Mouse (Mus musculus) thymus, adult 2 months (tissue): ENCODE measurements around the gene Rab42. TPM values are rescaled to one million over a fixed set of nuclear protein-coding genes. Genes with fewer than 3 reads are reported as not detected.

Experiments used
- DNase-seq: peaks from one replicate; pipeline ENCODE4 v3.0.0; 2021
- H3K27ac ChIP-seq: fragments of 200-500 bp; 2 replicates; pipeline ENCODE4 v1.5.1; 2012; ENCODE audit warnings: low read length, control low read depth; ENCODE audit not compliant: control insufficient read depth, insufficient read depth
- H3K27me3 ChIP-seq: fragments of 200-500 bp; 2 replicates; pipeline ENCODE4 v1.6.1; 2012; ENCODE audit warnings: mild to moderate bottlenecking, low read length, moderate library complexity, mixed read lengths; ENCODE audit not compliant: control insufficient read depth, insufficient read depth
- H3K36me3 ChIP-seq: fragments of 200-500 bp; 2 replicates; pipeline ENCODE4 v1.6.1; 2012; ENCODE audit warnings: mild to moderate bottlenecking, low read length, moderate library complexity; ENCODE audit not compliant: control insufficient read depth, insufficient read depth
- H3K4me1 ChIP-seq: fragments of 200-500 bp; replicated peaks from 2 replicates; pipeline ENCODE4 v1.6.1; 2012; ENCODE audit warnings: low read length; ENCODE audit not compliant: control insufficient read depth, insufficient read depth
- H3K4me3 ChIP-seq: fragments of 200-500 bp; 2 replicates; pipeline ENCODE4 v1.5.1; 2012; ENCODE audit warnings: mild to moderate bottlenecking, low read length, control low read depth, moderate library complexity; ENCODE audit not compliant: control insufficient read depth, insufficient read depth
- CTCF ChIP-seq: fragments of 200-500 bp; IDR thresholded peaks from 2 replicates; pipeline ENCODE4 v1.5.1; 2012; ENCODE audit warnings: mild to moderate bottlenecking, control low read depth, low read length, moderate library complexity, borderline replicate concordance; ENCODE audit not compliant: control insufficient read depth, poor library complexity, insufficient read depth; ENCODE audit errors: extremely low read depth
- POLR2A ChIP-seq: fragments of 200-500 bp; IDR thresholded peaks from 2 replicates; pipeline ENCODE4 v1.6.1; 2012; ENCODE audit warnings: mild to moderate bottlenecking, low read length, control low read depth, moderate library complexity; ENCODE audit not compliant: control insufficient read depth, poor library complexity, insufficient read depth; ENCODE audit errors: extremely low read depth
- WGBS: fragments of 180-500 bp; shearing (Covaris S2); methylation state at CpG from one replicate; pipeline ENCODE4 v1.1.7; 2018; 5-methylcytosine and 5-hydroxymethylcytosine counted together
- polyA plus RNA-seq: library from polyadenylated mRNA; depleted of rRNA; stranded (reverse); fragments of >200 nt; gene quantifications from 2 replicates; pipeline ENCODE4 v1.2.3, GENCODE M21; 2012

The Rab42 gene
- polyA plus RNA-seq, 1 experiment: 6.8 TPM

DNA sequence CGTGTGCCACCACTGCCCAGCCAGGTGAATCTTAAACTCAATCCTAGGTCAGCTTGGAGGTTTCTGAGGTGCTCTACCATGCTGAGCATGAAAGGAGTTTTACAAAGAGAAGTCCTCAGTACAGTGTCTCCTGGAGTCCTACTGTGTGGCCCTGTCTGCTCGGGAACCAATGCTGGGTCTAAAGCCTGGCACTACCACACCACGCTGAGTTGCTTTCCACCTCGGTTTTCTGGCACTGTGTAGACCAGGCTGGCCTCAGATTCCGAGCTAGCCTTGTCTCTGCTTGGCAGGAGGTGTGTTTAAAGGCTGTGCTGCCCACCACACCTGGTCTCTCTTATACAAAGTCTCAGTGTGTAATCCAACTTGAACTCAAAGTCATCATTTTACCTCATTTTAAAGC is 9.4 kb upstream of the Rab42 start:
- DNase-seq: no peak
- Histone ChIP-seq H3K27me3 (no peaks in the 10 kb centered on the region), H3K36me3 (peaks cover 34% of the 10 kb centered on the region), H3K4me1 (peaks cover 12% of the 10 kb centered on the region), H3K4me3 (no peak overlapping the region), H3K27ac (no peak overlapping the region)
- TF ChIP-seq CTCF (no peak), POLR2A (no peak)
- WGBS: 89% methylated on average over 5 of the region's 5 CpGs

DNA sequence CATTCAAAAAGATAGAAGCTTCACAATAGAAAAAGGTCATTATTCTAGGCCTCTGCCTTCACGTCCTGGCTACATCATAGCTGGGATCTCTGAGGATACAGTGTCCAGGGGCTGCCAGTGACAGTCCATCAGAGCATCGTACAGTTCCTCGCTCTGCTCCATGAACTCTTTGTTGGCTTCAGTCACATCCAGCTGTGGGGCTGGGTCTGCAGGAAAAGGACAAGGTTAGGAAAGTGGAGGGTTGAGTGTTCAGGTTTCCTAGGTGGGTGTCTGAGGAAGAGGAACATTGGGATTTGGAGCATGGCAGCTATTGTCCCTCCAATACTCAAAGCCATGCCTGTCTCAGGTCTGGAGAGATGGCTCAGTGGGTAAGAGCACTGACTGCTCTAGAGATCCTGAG is 8.6 kb upstream of the Rab42 start:
- DNase-seq: no peak
- 95% methylated on average over 3 of the region's 3 CpGs for WGBS
- no peak overlapping the region for H3K4me3 ChIP-seq
- no peaks in the 10 kb centered on the region for H3K27me3 ChIP-seq
- no peak overlapping the region for H3K27ac ChIP-seq
- peaks cover 12% of the 10 kb centered on the region for H3K4me1 ChIP-seq
- peaks cover 30% of the 10 kb centered on the region for H3K36me3 ChIP-seq
- no peak for TF ChIP-seq POLR2A

DNA sequence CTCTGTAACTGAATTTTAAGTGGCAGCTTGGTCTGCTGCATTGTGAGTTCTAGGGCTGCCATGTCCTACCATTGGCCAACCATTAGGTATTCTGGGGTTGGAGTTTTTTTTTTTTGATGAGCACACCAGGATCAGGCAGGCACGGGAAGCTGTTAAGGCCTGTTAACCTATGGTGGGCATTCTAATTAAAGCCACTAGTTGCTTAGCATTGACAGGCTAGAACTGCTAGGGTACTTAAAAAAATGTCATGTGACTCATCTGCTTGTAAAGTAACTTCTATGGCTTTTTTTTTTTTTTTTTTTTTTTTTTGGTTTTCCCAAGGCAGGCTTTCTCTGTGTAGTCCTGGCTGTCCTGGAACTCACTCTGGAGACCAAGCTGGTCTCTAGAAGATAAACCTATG is 8.0 kb upstream of the Rab42 start:
- Histone ChIP-seq H3K4me1 (peaks cover 8% of the 10 kb centered on the region), H3K27ac (no peak overlapping the region), H3K27me3 (no peaks in the 10 kb centered on the region), H3K4me3 (no peak overlapping the region), H3K36me3 (peaks cover 30% of the 10 kb centered on the region)
- 91% methylated on average over 1 of the region's 1 CpGs for WGBS
- TF ChIP-seq CTCF: no peak
- TF ChIP-seq POLR2A: no peak
- no peak for DNase-seq

DNA sequence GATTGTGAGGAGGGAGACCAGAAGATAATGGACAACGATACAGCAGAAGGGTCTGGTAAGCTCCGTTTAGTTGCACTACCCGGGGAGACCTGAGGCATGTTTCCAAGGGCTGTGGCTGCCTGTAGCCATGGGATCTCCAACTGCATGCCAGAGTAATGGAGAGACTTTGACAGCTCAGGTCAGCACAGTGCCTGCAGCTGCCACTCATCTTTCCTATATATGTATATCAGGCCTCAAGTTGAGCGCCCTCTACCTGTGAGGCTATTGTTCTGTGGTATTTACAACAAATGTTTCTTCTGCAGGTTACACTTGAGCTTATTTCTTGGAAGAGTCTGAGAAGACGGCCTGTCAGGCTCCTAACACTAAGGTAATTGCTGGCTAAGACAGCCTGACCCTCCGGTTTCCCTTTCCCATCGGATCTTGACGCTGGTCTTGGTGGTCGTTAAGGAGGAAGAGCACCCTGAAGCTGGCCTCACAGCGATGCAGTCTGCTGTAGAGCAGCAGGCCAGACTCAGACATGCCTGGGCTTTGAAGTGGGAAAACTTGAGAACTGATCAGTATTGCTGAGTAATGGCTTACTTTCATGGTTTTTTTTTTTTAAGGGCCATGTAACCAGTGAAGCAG is 6.8 kb upstream of the Rab42 start:
- peak overlapping the region; percentile 36; the same call in 1 of the 2 replicates for H3K27ac ChIP-seq

GRCm38 (mm10) chr4:132309140-132309848 is 6.1 kb upstream of the Rab42 start:
- H3K36me3 ChIP-seq: peaks cover 30% of the 10 kb centered on the region
- under 1% methylated on average over 15 of the region's 15 CpGs for WGBS
- peaks cover 15% of the 10 kb centered on the region for H3K4me1 ChIP-seq
- H3K27ac ChIP-seq: no peak overlapping the region
- H3K4me3 ChIP-seq: peak overlapping the region; percentile 67
- no peak for DNase-seq
- no peak for TF ChIP-seq CTCF
- no peaks in the 10 kb centered on the region for H3K27me3 ChIP-seq

More for the DNA sequence above, 6.8 kb upstream of the Rab42 start:
- peaks cover 15% of the 10 kb centered on the region for H3K4me1 ChIP-seq
- H3K27me3 ChIP-seq: no peaks in the 10 kb centered on the region
- no peak for TF ChIP-seq POLR2A
- no peak for TF ChIP-seq CTCF
- peak overlapping the region; percentile 23 for H3K4me3 ChIP-seq
- H3K36me3 ChIP-seq: peaks cover 30% of the 10 kb centered on the region
- WGBS: 8% methylated on average over 10 of the region's 10 CpGs
- peak; percentile 71 for DNase-seq

- H3K36me3 ChIP-seq: peaks cover 24% of the 10 kb centered on the region
- under 1% methylated on average over 41 of the region's 41 CpGs for WGBS
Measured at GRCm38 (mm10) chr4:132308437-132309139, 5.4 kb upstream of the Rab42 start.

More at GRCm38 (mm10) chr4:132308437-132309139, 5.4 kb upstream of the Rab42 start:
- DNase-seq: peak; percentile 88
- H3K27me3 ChIP-seq: no peaks in the 10 kb centered on the region
- peak; percentile 88 for TF ChIP-seq POLR2A
- 0 out of 2 replicates have a peak, but pooled peaks have one; percentile 15 for TF ChIP-seq CTCF
- peak overlapping the region; percentile 67 for H3K4me3 ChIP-seq
- H3K4me1 ChIP-seq: peaks cover 15% of the 10 kb centered on the region
- peak overlapping the region; percentile 29 for H3K27ac ChIP-seq
